Mouse (Mus musculus) limb, embryonic 15.5 days (tissue): Measurements from ENCODE around the gene Vnn1. TPM values are rescaled to one million over a fixed set of nuclear protein-coding genes. Genes with fewer than 3 reads are reported as not detected.

Experiments used
- ATAC-seq: fragments of 200-750 bp; cut with Nextera tagmentation; 2 replicates; pipeline ENCODE4 v1.8.0; 2017; ENCODE audit warnings: low read depth, moderate TSS enrichment; ENCODE audit not compliant: insufficient number of reproducible peaks, low FRiP score, low TSS enrichment
- H3K27ac ChIP-seq: fragments of 300-500 bp; sonication (generic); 2 replicates; pipeline ENCODE4 v1.5.1; 2015; ENCODE audit warnings: moderate library complexity, mild to moderate bottlenecking, inconsistent platforms
- H3K27me3 ChIP-seq: fragments of 300-500 bp; sonication (generic); 2 replicates; pipeline ENCODE4 v1.6.1; 2015; ENCODE audit warnings: inconsistent platforms
- H3K36me3 ChIP-seq: fragments of 300-500 bp; sonication (generic); 2 replicates; pipeline ENCODE4 v1.6.1; 2015; ENCODE audit warnings: inconsistent platforms
- H3K4me1 ChIP-seq: fragments of 300-500 bp; sonication (generic); 2 replicates; pipeline ENCODE4 v1.6.1; 2015; ENCODE audit warnings: inconsistent platforms
- H3K4me2 ChIP-seq: fragments of 300-500 bp; sonication (generic); 2 replicates; pipeline ENCODE4 v1.6.1; 2015; ENCODE audit warnings: mild to moderate bottlenecking, inconsistent platforms
- H3K4me3 ChIP-seq: fragments of 300-500 bp; sonication (generic); 2 replicates; pipeline ENCODE4 v1.5.1; 2015; ENCODE audit warnings: mild to moderate bottlenecking, inconsistent platforms
- H3K9ac ChIP-seq: fragments of 300-500 bp; sonication (generic); 2 replicates; pipeline ENCODE4 v1.6.1; 2015; ENCODE audit warnings: inconsistent platforms
- H3K9me3 ChIP-seq: fragments of 300-500 bp; sonication (generic); 2 replicates; pipeline ENCODE4 v1.6.1; 2016; ENCODE audit warnings: inconsistent platforms
- WGBS: fragments of 180-500 bp; shearing (Covaris S2); methylation state at CpG from one replicate; pipeline ENCODE4 v1.1.7; 2015; 5-methylcytosine and 5-hydroxymethylcytosine counted together
- polyA plus RNA-seq: library from polyadenylated mRNA; unstranded; fragments of >200 nt; fragmentation: Nextera tagmentation; extraction: Ambion mirVana; gene quantifications from 2 replicates; pipeline ENCODE4 v1.2.1, GENCODE M21; 2015

Gene Vnn1
- polyA plus RNA-seq, 1 experiment from 2014 or later = 0.60 TPM

DNA sequence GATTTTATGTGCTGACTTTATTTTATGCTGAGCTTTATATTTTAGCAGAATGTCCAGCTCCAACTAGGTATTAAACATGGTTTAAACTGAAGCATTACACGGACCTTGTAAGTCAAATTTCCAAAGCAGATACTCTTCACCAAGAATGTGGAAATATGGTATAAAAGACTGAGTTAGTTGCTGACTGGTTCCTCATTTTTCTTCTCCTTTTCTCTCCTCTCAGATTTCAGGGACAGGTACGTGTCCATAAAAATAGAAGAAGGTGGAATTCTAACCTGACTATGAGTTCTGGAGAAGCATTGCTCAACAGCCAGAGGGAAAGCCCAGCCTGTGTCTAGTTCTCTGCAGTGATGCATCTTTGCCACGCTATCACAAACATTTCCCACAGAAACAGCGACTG is 25.6 kb downstream of the Vnn1 start, which contains the start of gene Taar1:
Gene Taar1 (plus strand): TSS at position 301 of the 400 bp plus-strand sequence.
- Histone ChIP-seq H3K27me3 (no peaks in the 10 kb centered on the region), H3K4me2 (no peak within 1 kb of the TSS), H3K4me1 (no peaks in the 10 kb centered on the region), H3K4me3 (no peak within 1 kb of the TSS), H3K9ac (no peak within 1 kb of the TSS), H3K27ac (no peak within 1 kb of the TSS), H3K36me3 (no peaks in the 10 kb centered on the region), H3K9me3 (no peaks in the 10 kb centered on the region)
- WGBS = 81% methylated on average over 4 of the region's 4 CpGs
- no peak for ATAC-seq

DNA sequence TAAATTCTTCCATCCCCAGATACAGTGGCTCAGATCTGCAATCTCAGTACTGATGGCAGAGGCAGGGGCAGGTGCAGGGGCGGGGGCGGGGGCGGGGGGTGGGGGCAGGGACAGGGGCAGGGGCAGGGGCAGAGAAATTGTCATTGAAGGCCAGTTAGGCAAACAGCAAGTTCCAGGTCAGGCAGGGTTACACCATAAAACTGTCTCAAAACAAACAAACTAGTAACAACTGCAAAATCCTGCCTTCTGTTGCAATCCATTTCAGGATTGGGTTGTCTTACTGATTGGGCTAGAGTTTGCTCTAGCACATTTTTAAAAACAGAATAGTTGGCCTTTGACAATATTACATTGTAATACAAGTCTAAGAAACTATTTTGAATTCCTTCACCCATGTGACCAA is 28.0 kb downstream of the Vnn1 start:
- ATAC-seq = no peak
- no peak overlapping the region for H3K4me2 ChIP-seq
- no peak overlapping the region for H3K9ac ChIP-seq
- H3K9me3 ChIP-seq = no peaks in the 10 kb centered on the region
- H3K27ac ChIP-seq = no peak overlapping the region
- H3K27me3 ChIP-seq = no peaks in the 10 kb centered on the region
- H3K4me3 ChIP-seq = no peak overlapping the region
- WGBS = 53% methylated on average over 3 of the region's 3 CpGs
- H3K36me3 ChIP-seq = no peaks in the 10 kb centered on the region
- H3K4me1 ChIP-seq = no peaks in the 10 kb centered on the region

DNA sequence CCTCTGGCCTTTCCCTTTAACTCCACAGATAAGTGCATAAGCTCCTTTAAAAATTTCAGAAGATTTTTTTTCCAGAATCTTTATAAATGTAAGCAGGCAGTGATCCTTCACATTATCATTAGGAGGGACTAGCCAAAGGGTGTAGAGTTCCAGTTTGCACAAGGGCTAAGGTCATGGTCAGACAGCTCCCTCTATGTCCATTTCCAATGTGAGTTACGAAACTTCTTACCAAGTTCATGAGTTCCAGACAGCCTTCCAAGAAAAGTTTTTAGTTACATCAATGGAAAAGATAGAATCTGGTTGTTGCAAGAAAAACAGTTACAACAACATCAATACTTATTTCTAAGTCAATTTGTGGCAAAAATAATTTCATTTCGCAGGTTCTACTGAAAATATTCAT is 29.5 kb downstream of the Vnn1 start:
- no peaks in the 10 kb centered on the region for H3K36me3 ChIP-seq
- H3K4me1 ChIP-seq = no peaks in the 10 kb centered on the region
- H3K9ac ChIP-seq = no peak overlapping the region
- 89% methylated on average over 2 of the region's 2 CpGs for WGBS
- no peak overlapping the region for H3K27ac ChIP-seq
- no peak overlapping the region for H3K4me3 ChIP-seq
- H3K27me3 ChIP-seq = no peaks in the 10 kb centered on the region
- ATAC-seq = no peak
- no peaks in the 10 kb centered on the region for H3K9me3 ChIP-seq
- H3K4me2 ChIP-seq = no peak overlapping the region

DNA sequence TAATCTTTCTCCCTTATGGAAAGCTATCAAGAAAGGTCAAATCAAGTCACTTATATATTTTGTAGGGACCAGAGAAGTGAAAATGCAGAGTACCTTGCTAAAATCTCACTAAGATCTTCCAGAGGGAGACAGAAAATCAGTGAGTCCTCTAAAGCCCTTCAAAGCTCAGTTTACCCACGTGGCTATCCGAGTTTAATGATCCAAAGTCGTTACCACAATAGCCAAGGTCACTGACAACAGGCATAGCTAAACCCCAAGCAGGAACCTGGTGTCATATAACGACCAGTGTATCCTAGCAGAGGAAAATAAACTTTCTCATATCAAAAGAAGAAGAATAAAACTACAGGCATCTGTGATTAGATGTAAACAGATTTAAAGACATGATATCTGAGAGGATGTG is 43.1 kb downstream of the Vnn1 start:
- no peak for ATAC-seq
- 27% methylated on average over 4 of the region's 4 CpGs for WGBS

DNA sequence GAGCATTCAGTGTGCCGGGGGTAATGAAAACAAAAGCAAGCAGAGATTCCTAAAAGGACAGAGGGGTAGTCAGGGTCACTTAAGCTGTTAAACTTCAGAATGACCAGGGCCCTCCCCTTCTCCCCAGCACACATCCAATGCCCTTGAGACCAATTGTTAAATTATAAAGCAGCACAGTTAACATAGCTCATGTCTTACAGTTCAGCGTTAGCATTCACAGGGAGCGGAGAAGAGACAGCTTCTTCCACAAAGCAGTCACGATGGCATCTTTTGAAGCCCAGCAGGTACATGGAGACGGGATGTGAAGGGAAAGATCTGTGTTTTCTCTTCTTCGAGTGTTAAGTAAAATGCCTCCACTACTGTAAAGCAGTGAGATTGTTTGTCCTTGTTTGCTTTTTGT is 43.8 kb downstream of the Vnn1 start, which contains the start of gene Taar2:
Gene Taar2 (plus strand): TSS at position 261 of the 400 bp plus-strand sequence.
- Histone ChIP-seq H3K9me3 (no peaks in the 10 kb centered on the region), H3K9ac (no peak within 1 kb of the TSS), H3K4me2 (no peak within 1 kb of the TSS), H3K4me3 (no peak within 1 kb of the TSS), H3K27me3 (no peaks in the 10 kb centered on the region), H3K36me3 (no peaks in the 10 kb centered on the region), H3K27ac (no peak within 1 kb of the TSS), H3K4me1 (no peaks in the 10 kb centered on the region)
- no peak for ATAC-seq
- WGBS = 56% methylated on average over 6 of the region's 6 CpGs

More for the DNA sequence above, 43.1 kb downstream of the Vnn1 start:
- Histone ChIP-seq H3K4me1 (no peaks in the 10 kb centered on the region), H3K4me2 (no peak overlapping the region), H3K9me3 (no peaks in the 10 kb centered on the region), H3K27me3 (no peaks in the 10 kb centered on the region), H3K36me3 (no peaks in the 10 kb centered on the region), H3K4me3 (no peak overlapping the region), H3K9ac (no peak overlapping the region), H3K27ac (no peak overlapping the region)

DNA sequence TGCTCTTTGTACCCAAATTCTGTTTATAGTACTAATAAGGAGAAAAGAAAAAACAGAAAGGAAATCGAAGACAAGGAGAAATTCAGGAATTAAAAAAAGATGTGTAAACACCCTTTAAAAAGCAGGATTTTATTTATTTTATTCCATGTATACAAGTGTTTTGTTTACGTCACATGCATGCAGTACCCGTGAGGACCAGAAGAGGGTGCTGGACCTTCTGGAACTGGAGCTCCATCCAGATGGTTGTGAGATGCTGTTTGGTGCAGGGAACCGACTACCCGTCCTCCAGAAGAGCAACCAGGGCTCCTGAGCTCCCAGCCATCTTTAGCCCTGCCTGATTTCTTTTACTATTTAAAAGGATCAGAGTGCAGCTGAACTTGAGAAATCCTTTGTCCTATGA is 48.0 kb downstream of the Vnn1 start:
- Histone ChIP-seq H3K4me1 (no peaks in the 10 kb centered on the region), H3K9ac (no peak overlapping the region), H3K9me3 (no peaks in the 10 kb centered on the region), H3K27ac (no peak overlapping the region), H3K4me3 (no peak overlapping the region), H3K4me2 (no peak overlapping the region), H3K27me3 (no peaks in the 10 kb centered on the region), H3K36me3 (no peaks in the 10 kb centered on the region)
- ATAC-seq = no peak
- WGBS = 78% methylated on average over 5 of the region's 5 CpGs

DNA sequence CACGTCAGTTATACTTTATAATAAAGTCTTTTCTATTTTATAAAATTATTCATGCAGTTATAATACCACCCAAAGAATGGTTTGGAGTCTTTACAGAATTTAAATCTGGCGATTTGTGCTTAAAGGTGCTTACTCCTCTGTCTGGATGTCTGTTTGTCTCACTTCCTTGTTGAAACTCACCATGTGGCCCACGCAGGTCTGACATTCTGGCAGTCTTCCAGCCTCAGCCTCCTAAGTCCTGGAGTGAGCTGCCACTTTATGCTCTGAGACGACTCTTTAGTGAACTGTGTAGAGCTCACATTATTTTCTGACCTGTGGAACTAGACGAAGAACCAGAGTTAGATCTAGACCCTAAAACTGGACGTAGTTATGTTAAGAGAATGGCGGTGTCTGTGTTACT is 53.5 kb downstream of the Vnn1 start:
- H3K27ac ChIP-seq = no peak overlapping the region
- no peaks in the 10 kb centered on the region for H3K4me1 ChIP-seq
- H3K27me3 ChIP-seq = no peaks in the 10 kb centered on the region
- no peaks in the 10 kb centered on the region for H3K36me3 ChIP-seq
- no peak overlapping the region for H3K9ac ChIP-seq
- WGBS = 56% methylated on average over 7 of the region's 7 CpGs
- no peak overlapping the region for H3K4me2 ChIP-seq
- H3K9me3 ChIP-seq = no peaks in the 10 kb centered on the region
- H3K4me3 ChIP-seq = no peak overlapping the region
- no peak for ATAC-seq

DNA sequence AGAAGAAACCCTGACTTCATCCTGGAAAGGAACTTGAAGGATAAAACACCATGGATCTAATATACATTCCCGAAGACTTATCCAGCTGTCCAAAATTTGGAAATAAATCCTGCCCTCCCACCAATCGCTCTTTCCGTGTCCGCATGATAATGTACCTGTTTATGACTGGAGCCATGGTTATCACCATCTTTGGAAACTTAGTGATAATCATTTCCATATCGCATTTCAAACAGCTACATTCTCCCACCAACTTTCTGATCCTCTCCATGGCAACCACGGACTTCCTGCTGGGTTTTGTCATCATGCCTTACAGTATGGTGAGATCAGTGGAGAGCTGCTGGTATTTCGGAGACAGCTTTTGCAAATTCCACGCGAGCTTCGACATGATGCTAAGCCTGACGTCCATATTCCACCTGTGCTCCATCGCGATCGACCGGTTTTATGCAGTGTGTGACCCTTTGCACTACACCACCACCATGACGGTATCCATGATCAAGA is 55.1 kb downstream of the Vnn1 start, which contains the start of gene Taar3:
Gene Taar3 (plus strand): TSS at position 51 of the 498 bp plus-strand sequence.
- H3K9me3 ChIP-seq = no peaks in the 10 kb centered on the region
- no peak within 1 kb of the TSS for H3K9ac ChIP-seq
- H3K27me3 ChIP-seq = no peaks in the 10 kb centered on the region
- ATAC-seq = no peak
- no peak within 1 kb of the TSS for H3K4me3 ChIP-seq
- WGBS = 80% methylated on average over 16 of the region's 16 CpGs
- H3K4me2 ChIP-seq = no peak within 1 kb of the TSS
- H3K27ac ChIP-seq = no peak within 1 kb of the TSS
- H3K4me1 ChIP-seq = no peaks in the 10 kb centered on the region
- H3K36me3 ChIP-seq = no peaks in the 10 kb centered on the region

DNA sequence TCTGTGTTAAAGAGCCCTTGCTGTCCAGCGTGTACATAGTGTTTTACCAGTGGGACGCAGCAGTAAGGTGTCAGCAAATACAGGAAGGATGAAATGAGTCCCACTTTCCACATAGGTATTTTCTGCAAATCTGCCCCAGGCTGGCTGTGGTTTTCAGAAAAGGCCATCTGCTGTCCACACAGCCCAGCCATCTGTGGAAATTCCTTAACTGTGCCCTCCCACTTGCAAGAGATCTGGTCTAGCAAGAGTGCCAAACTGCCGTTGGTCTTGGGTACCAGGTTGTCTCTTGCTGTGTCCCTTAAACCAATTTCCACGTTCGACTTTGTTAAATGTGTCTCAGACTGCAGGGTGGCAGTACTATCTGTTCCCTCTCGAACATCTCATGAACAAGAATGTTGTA is 57.2 kb downstream of the Vnn1 start:
- Histone ChIP-seq H3K27me3 (no peaks in the 10 kb centered on the region), H3K27ac (no peak overlapping the region), H3K9ac (no peak overlapping the region), H3K9me3 (no peaks in the 10 kb centered on the region), H3K36me3 (no peaks in the 10 kb centered on the region), H3K4me2 (no peak overlapping the region), H3K4me3 (no peak overlapping the region), H3K4me1 (no peaks in the 10 kb centered on the region)
- no peak for ATAC-seq
- 74% methylated on average over 6 of the region's 6 CpGs for WGBS

Other genes starting within 250 kb of the Vnn1 start
- 171 and 214 TPM in 2 replicates for gene Rps12, start 107.4 kb upstream of the Vnn1 start, polyA plus RNA-seq
- gene Slc18b1, start 97.7 kb upstream of the Vnn1 start, polyA plus RNA-seq = 14.2 and 16.0 TPM in 2 replicates
- gene Vnn3, start 43.2 kb upstream of the Vnn1 start, polyA plus RNA-seq = 0.15 TPM in 1 of 2 replicates, not detected in the other
- not detected in 2 replicates for gene Taar1, start 25.7 kb downstream of the Vnn1 start, polyA plus RNA-seq
- gene Taar2, start 43.9 kb downstream of the Vnn1 start, polyA plus RNA-seq = not detected in 2 replicates
- gene Taar3, start 54.9 kb downstream of the Vnn1 start, polyA plus RNA-seq = not detected in 2 replicates
- gene Taar4, start 65.8 kb downstream of the Vnn1 start, polyA plus RNA-seq = not detected in 2 replicates
- not detected in 2 replicates for gene Taar5, start 76.0 kb downstream of the Vnn1 start, polyA plus RNA-seq
- gene Taar6, start 91.0 kb downstream of the Vnn1 start, polyA plus RNA-seq = not detected in 2 replicates
- gene Taar7a, start 98.8 kb downstream of the Vnn1 start, polyA plus RNA-seq = not detected in 2 replicates
- not detected in 2 replicates for gene Taar7b, start 105.3 kb downstream of the Vnn1 start, polyA plus RNA-seq
- gene Taar7d, start 132.5 kb downstream of the Vnn1 start, polyA plus RNA-seq = not detected in 2 replicates
- not detected in 2 replicates for gene Taar7e, start 142.9 kb downstream of the Vnn1 start, polyA plus RNA-seq
- gene Taar7f, start 154.8 kb downstream of the Vnn1 start, polyA plus RNA-seq = not detected in 2 replicates
- gene Taar8a, start 181.8 kb downstream of the Vnn1 start, polyA plus RNA-seq = not detected in 2 replicates
- not detected in 2 replicates for gene Taar8b, start 197.6 kb downstream of the Vnn1 start, polyA plus RNA-seq
- gene Taar8c, start 207.2 kb downstream of the Vnn1 start, polyA plus RNA-seq = not detected in 2 replicates
- not detected in 2 replicates for gene Taar9, start 214.8 kb downstream of the Vnn1 start, polyA plus RNA-seq